Mouse (Mus musculus) c-Kit-positive CD71-positive TER-119-negative erythroid progenitor cells, embryonic 14.5 days (primary cell): Measurements from ENCODE around the gene Mllt11.
"Not testable (repeated sequence)": the region's sequence is repeated elsewhere in the genome, so short reads cannot be mapped to it uniquely, and the experiment has no call there.

Source experiments
- DNase-seq: peaks from one replicate; pipeline ENCODE4 v3.0.0-alpha.2; 2013; ENCODE audit warnings: low read depth

Gene Mllt11

GRCm38 (mm10) chr3:95216655-95217254, 15.2 kb downstream of the Mllt11 start:
- DNase-seq = no peak

- DNase-seq = no peak
These were observed 18.4 kb downstream of the Mllt11 start for GRCm38 (mm10) chr3:95213609-95213975.

GRCm38 (mm10) chr3:95212889-95213608, 18.9 kb downstream of the Mllt11 start:
- not testable (repeated sequence) for DNase-seq

- no peak for DNase-seq
These were observed 21.4 kb downstream of the Mllt11 start for GRCm38 (mm10) chr3:95210585-95210984.

GRCm38 (mm10) chr3:95208286-95208685, 23.7 kb downstream of the Mllt11 start:
- DNase-seq = no peak

GRCm38 (mm10) chr3:95203880-95204279, 28.1 kb downstream of the Mllt11 start:
- DNase-seq = no peak

- no peak for DNase-seq
These were observed 31.4 kb downstream of the Mllt11 start for GRCm38 (mm10) chr3:95200562-95200961.

GRCm38 (mm10) chr3:95200132-95200531, 31.8 kb downstream of the Mllt11 start:
- DNase-seq = no peak

GRCm38 (mm10) chr3:95199101-95199500, 32.9 kb downstream of the Mllt11 start:
- no peak for DNase-seq

GRCm38 (mm10) chr3:95195772-95196171, 36.2 kb downstream of the Mllt11 start:
- DNase-seq = no peak

- no peak for DNase-seq
These were observed 37.2 kb downstream of the Mllt11 start for GRCm38 (mm10) chr3:95194721-95195135.

GRCm38 (mm10) chr3:95186888-95187287, 45.1 kb downstream of the Mllt11 start:
- DNase-seq = no peak

GRCm38 (mm10) chr3:95186100-95186499, 45.9 kb downstream of the Mllt11 start:
- no peak for DNase-seq

- no peak for DNase-seq
These were observed 47.0 kb downstream of the Mllt11 start for GRCm38 (mm10) chr3:95184796-95185577.

GRCm38 (mm10) chr3:95181841-95182240, 50.1 kb downstream of the Mllt11 start:
- no peak for DNase-seq

- no peak for DNase-seq
These were observed 52.1 kb downstream of the Mllt11 start for GRCm38 (mm10) chr3:95179890-95180289.

- no peak for DNase-seq
These were observed 53.0 kb downstream of the Mllt11 start for GRCm38 (mm10) chr3:95178948-95179347.

- DNase-seq = no peak
These were observed 54.4 kb downstream of the Mllt11 start for GRCm38 (mm10) chr3:95177583-95177982.

GRCm38 (mm10) chr3:95176500-95176899, 55.5 kb downstream of the Mllt11 start:
- no peak for DNase-seq

- peak; percentile 73 for DNase-seq
These were observed 57.9 kb downstream of the Mllt11 start for GRCm38 (mm10) chr3:95174011-95174592.

- no peak for DNase-seq
These were observed 58.6 kb downstream of the Mllt11 start for GRCm38 (mm10) chr3:95173256-95173949.
